In the genomic region with DNA sequence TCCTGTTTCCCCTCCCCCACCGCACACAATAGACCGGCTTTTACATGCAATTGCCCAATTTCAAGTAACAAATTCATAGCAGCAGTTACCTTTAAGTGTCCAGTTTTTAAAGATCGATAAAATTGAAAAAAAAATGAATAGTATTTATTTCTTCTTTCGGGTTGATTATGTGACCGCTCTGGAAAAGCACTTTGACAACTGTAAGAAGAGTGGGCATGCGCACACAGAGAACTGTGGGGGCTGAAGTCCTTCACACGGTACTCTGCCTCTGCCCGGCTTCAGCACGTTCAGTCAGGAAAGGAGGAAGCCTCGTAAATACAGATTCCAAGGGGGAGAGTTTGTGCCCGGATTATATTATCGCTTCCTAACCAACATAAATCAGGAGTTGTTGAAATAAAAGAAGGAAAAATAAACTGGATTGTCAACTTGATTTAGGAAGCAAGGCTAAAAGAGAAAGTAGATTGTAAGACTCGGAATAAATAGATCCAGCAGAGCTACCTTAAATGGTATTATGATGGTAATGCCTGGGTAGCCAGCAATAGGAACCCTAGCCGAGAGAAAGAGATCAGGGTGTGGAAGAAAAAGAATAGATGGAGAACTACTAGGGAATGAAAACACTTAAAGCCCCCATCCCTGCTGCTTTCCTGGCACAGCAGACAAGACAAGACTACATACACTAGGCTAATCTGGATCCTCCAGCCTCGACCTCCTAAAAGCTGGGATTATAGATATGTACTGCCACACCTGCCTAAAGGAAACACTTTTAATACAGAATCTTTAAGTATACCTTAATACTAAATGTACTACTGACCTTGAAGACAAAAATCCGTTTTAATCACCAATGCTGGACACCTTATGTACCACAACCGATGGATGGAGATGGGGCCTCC, we compare ENCODE assay signal across 1 mouse cellular context.
TF ChIP-seq lines count a peak whose summit lies in the region.

No protein-coding gene starts in this region.

TF ChIP-seq in CH12.LX, 34 proteins besides CTCF, POLR2A, EP300 and RAD21:
- no peak for TF ChIP-seq RCOR1 (conservative IDR thresholded peaks at IDR 0.05; ENCODE audit: low read depth, low read length)
- peak; percentile 38; the same call in 1 of the 2 replicates for TF ChIP-seq ZNF384 (IDR thresholded peaks at IDR 0.05; ENCODE audit: low read depth, low read length)
- no peak for TF ChIP-seq CHD1 (IDR thresholded peaks at IDR 0.05; ENCODE audit: low read depth, low read length)
- TF ChIP-seq MEF2A (IDR thresholded peaks at IDR 0.05; ENCODE audit: borderline replicate concordance, low read depth, low read length): no peak
- peak; percentile 51; the same call in 1 of the 2 replicates for TF ChIP-seq SIN3A (IDR thresholded peaks at IDR 0.05; ENCODE audit: low read length)
- peak; percentile 59 for TF ChIP-seq HCFC1 (IDR thresholded peaks at IDR 0.05; ENCODE audit: low read depth, low read length)
- no peak for TF ChIP-seq ZMIZ1 (IDR thresholded peaks at IDR 0.05; ENCODE audit: low read depth, low read length)
- TF ChIP-seq ZC3H11A (IDR thresholded peaks at IDR 0.05; ENCODE audit: low read depth, low read length): no peak
- no peak for TF ChIP-seq E2F4 (IDR thresholded peaks at IDR 0.05; ENCODE audit: insufficient replicate concordance, low read depth, low read length)
- no peak for TF ChIP-seq TCF12 (IDR thresholded peaks at IDR 0.05; ENCODE audit: low read depth, low read length)
- TF ChIP-seq JUN (IDR thresholded peaks at IDR 0.05; ENCODE audit: insufficient read depth, low read depth, low read length): no peak
- TF ChIP-seq PAX5 (IDR thresholded peaks at IDR 0.05; ENCODE audit: low read length): no peak
- peak; percentile 72 for TF ChIP-seq CHD2 (IDR thresholded peaks at IDR 0.05; ENCODE audit: low read length)
- TF ChIP-seq NRF1 (IDR thresholded peaks at IDR 0.05; ENCODE audit: low read depth, low read length): peak; percentile 70
- no peak for TF ChIP-seq ZKSCAN1 (IDR thresholded peaks at IDR 0.05; ENCODE audit: borderline replicate concordance, low read depth, low read length)
- no peak for TF ChIP-seq TBP (conservative IDR thresholded peaks at IDR 0.05; ENCODE audit: low read depth, low read length)
- no peak for TF ChIP-seq KAT2A (IDR thresholded peaks at IDR 0.05; ENCODE audit: insufficient replicate concordance, low read length)
- TF ChIP-seq USF2 (conservative IDR thresholded peaks at IDR 0.05; ENCODE audit: low read depth, low read length): no peak
- no peak for TF ChIP-seq MYC (IDR thresholded peaks at IDR 0.05; ENCODE audit: low read depth, low read length)
- TF ChIP-seq BHLHE40 (IDR thresholded peaks at IDR 0.05; ENCODE audit: low read depth, low read length): peak; percentile 35; the same call in 1 of the 2 replicates
- TF ChIP-seq MAX (IDR thresholded peaks at IDR 0.05; ENCODE audit: low read length): no peak
- TF ChIP-seq IRF4 (IDR thresholded peaks at IDR 0.05; ENCODE audit: low read depth, low read length): no peak
- no peak for TF ChIP-seq MAZ (IDR thresholded peaks at IDR 0.05; ENCODE audit: low read depth, low read length)
- TF ChIP-seq USF1 (IDR thresholded peaks at IDR 0.05; ENCODE audit: low read depth, low read length): no peak
- TF ChIP-seq MXI1 (IDR thresholded peaks at IDR 0.05; ENCODE audit: low read depth, low read length): peak; percentile 33; the same call in 1 of the 2 replicates
- no peak for TF ChIP-seq ETS1 (conservative IDR thresholded peaks at IDR 0.05; ENCODE audit: low read depth, low read length)
- TF ChIP-seq ELF1 (IDR thresholded peaks at IDR 0.05; ENCODE audit: low read depth, low read length): no peak
- TF ChIP-seq JUND (conservative IDR thresholded peaks at IDR 0.05; ENCODE audit: low read depth, low read length): no peak
- no peak for TF ChIP-seq MAFK (IDR thresholded peaks at IDR 0.05; ENCODE audit: insufficient replicate concordance, low read length)
